Mouse (Mus musculus) embryonic fibroblast, embryonic 13.5 days (primary cell): ENCODE results near the gene Gsk3b.

Experiments used
- CTCF ChIP-seq: IDR thresholded peaks from 2 replicates; pipeline ENCODE4 v1.5.1; 2011; ENCODE audit warnings: mild to moderate bottlenecking, control low read depth, low read length, moderate library complexity, borderline replicate concordance; ENCODE audit not compliant: insufficient read depth
- POLR2A ChIP-seq: IDR thresholded peaks from 2 replicates; pipeline ENCODE4 v1.6.1; 2011; ENCODE audit warnings: low read depth, mild to moderate bottlenecking, control low read depth, low read length, moderate library complexity

- TF ChIP-seq POLR2A = no peak
- no peak for TF ChIP-seq CTCF
These were observed 43.4 kb downstream of the Gsk3b start for GRCm38 (mm10) chr16:38132210-38132609.
